Mouse (Mus musculus): ENCODE measurements around the gene Etv1. TPM values are rescaled to one million over a fixed set of nuclear protein-coding genes. Genes with fewer than 3 reads are reported as not detected.

Gene Etv1
- 28.1 and 37.0 TPM in 2 replicates for polyA plus RNA-seq (2014; fragmentation: Nextera tagmentation; extraction: Ambion mirVana)

- ATAC-seq (peak; percentile 35), DNase-seq (ENCODE audit: low spot score) (peak; percentile 76)
- WGBS: under 1% methylated on average over 20 of the region's 20 CpGs
- 0 out of 2 replicates have a peak, but pooled peaks cover 8% of the 10 kb centered on the region for H3K4me1 ChIP-seq (ENCODE audit: control insufficient read depth, insufficient read depth, low read length)
- H3K27me3 ChIP-seq (replicated peaks; ENCODE audit: control insufficient read depth, insufficient read depth, low read length): no peaks in the 10 kb centered on the region
- H3K9me3 ChIP-seq (replicated peaks; ENCODE audit: control insufficient read depth, low read length): no peaks in the 10 kb centered on the region
- H3K4me2 ChIP-seq (ENCODE audit: low read length): peak within 1 kb of the TSS; percentile 87
- no peaks in the 10 kb centered on the region for H3K36me3 ChIP-seq (ENCODE audit: control insufficient read depth, insufficient read depth, low read length)
- H3K4me3 ChIP-seq (ENCODE audit: low read depth, low read length): peak within 1 kb of the TSS; percentile 49
- H3K9ac ChIP-seq (ENCODE audit: low read length): peak within 1 kb of the TSS; percentile 59
- peak within 1 kb of the TSS; percentile 77 for H3K27ac ChIP-seq (ENCODE audit: low read depth, low read length)
These were observed at the start of gene Etv1 for GRCm38 (mm10) chr12:38779186-38779777. Gene Etv1, plus strand, starts transcription at chr12:38779380.

GRCm38 (mm10) chr12:38729661-38730060 is 49.5 kb upstream of the Etv1 start:
- ATAC-seq (no peak), DNase-seq (ENCODE audit: low spot score) (no peak)
- Histone ChIP-seq H3K9me3 (replicated peaks; ENCODE audit: control insufficient read depth, low read length) (no peaks in the 10 kb centered on the region), H3K4me2 (ENCODE audit: low read length) (no peak overlapping the region), H3K36me3 (ENCODE audit: control insufficient read depth, insufficient read depth, low read length) (no peaks in the 10 kb centered on the region), H3K27ac (ENCODE audit: low read depth, low read length) (no peak overlapping the region), H3K4me3 (ENCODE audit: low read depth, low read length) (no peak overlapping the region), H3K4me1 (ENCODE audit: control insufficient read depth, insufficient read depth, low read length) (no peaks in the 10 kb centered on the region), H3K27me3 (replicated peaks; ENCODE audit: control insufficient read depth, insufficient read depth, low read length) (no peaks in the 10 kb centered on the region), H3K9ac (ENCODE audit: low read length) (no peak overlapping the region)
- WGBS: 85% methylated on average over 3 of the region's 3 CpGs

GRCm38 (mm10) chr12:38730791-38731190 is 48.4 kb upstream of the Etv1 start:
- WGBS: 90% methylated on average over 2 of the region's 2 CpGs
- Histone ChIP-seq H3K9ac (ENCODE audit: low read length) (no peak overlapping the region), H3K4me1 (ENCODE audit: control insufficient read depth, insufficient read depth, low read length) (no peaks in the 10 kb centered on the region), H3K4me2 (ENCODE audit: low read length) (no peak overlapping the region), H3K27ac (ENCODE audit: low read depth, low read length) (no peak overlapping the region), H3K27me3 (replicated peaks; ENCODE audit: control insufficient read depth, insufficient read depth, low read length) (no peaks in the 10 kb centered on the region), H3K4me3 (ENCODE audit: low read depth, low read length) (no peak overlapping the region), H3K36me3 (ENCODE audit: control insufficient read depth, insufficient read depth, low read length) (no peaks in the 10 kb centered on the region), H3K9me3 (replicated peaks; ENCODE audit: control insufficient read depth, low read length) (no peaks in the 10 kb centered on the region)
- no peak for DNase-seq (ENCODE audit: low spot score)
- no peak for ATAC-seq

- no peaks in the 10 kb centered on the region for H3K9me3 ChIP-seq (replicated peaks; ENCODE audit: control insufficient read depth, low read length)
- DNase-seq (ENCODE audit: low spot score) (no peak), ATAC-seq (no peak)
- H3K4me2 ChIP-seq (ENCODE audit: low read length): no peak overlapping the region
- H3K27me3 ChIP-seq (replicated peaks; ENCODE audit: control insufficient read depth, insufficient read depth, low read length): no peaks in the 10 kb centered on the region
- no peaks in the 10 kb centered on the region for H3K4me1 ChIP-seq (ENCODE audit: control insufficient read depth, insufficient read depth, low read length)
- H3K4me3 ChIP-seq (ENCODE audit: low read depth, low read length): no peak overlapping the region
- H3K36me3 ChIP-seq (ENCODE audit: control insufficient read depth, insufficient read depth, low read length): no peaks in the 10 kb centered on the region
- H3K9ac ChIP-seq (ENCODE audit: low read length): no peak overlapping the region
- no peak overlapping the region for H3K27ac ChIP-seq (ENCODE audit: low read depth, low read length)
- 52% methylated on average over 2 of the region's 2 CpGs for WGBS
These were observed 19.9 kb upstream of the Etv1 start for GRCm38 (mm10) chr12:38759322-38759721.

- DNase-seq (ENCODE audit: low spot score) (no peak), ATAC-seq (no peak)
- Histone ChIP-seq H3K9ac (ENCODE audit: low read length) (no peak overlapping the region), H3K27ac (ENCODE audit: low read depth, low read length) (no peak overlapping the region), H3K27me3 (replicated peaks; ENCODE audit: control insufficient read depth, insufficient read depth, low read length) (no peaks in the 10 kb centered on the region), H3K4me3 (ENCODE audit: low read depth, low read length) (no peak overlapping the region), H3K36me3 (ENCODE audit: control insufficient read depth, insufficient read depth, low read length) (no peaks in the 10 kb centered on the region), H3K9me3 (replicated peaks; ENCODE audit: control insufficient read depth, low read length) (no peaks in the 10 kb centered on the region), H3K4me2 (ENCODE audit: low read length) (no peak overlapping the region), H3K4me1 (ENCODE audit: control insufficient read depth, insufficient read depth, low read length) (0 out of 2 replicates have a peak, but pooled peaks cover 8% of the 10 kb centered on the region)
- 84% methylated on average over 7 of the region's 7 CpGs for WGBS
These were observed 1.9 kb upstream of the Etv1 start for GRCm38 (mm10) chr12:38777316-38777715.

GRCm38 (mm10) chr12:38777957-38778298 is 1.3 kb upstream of the Etv1 start:
- peak overlapping the region; percentile 49 for H3K4me3 ChIP-seq (ENCODE audit: low read depth, low read length)
- no peak overlapping the region for H3K27ac ChIP-seq (ENCODE audit: low read depth, low read length)
- peak overlapping the region; percentile 87 for H3K4me2 ChIP-seq (ENCODE audit: low read length)
- no peaks in the 10 kb centered on the region for H3K27me3 ChIP-seq (replicated peaks; ENCODE audit: control insufficient read depth, insufficient read depth, low read length)
- no peaks in the 10 kb centered on the region for H3K36me3 ChIP-seq (ENCODE audit: control insufficient read depth, insufficient read depth, low read length)
- H3K4me1 ChIP-seq (ENCODE audit: control insufficient read depth, insufficient read depth, low read length): 0 out of 2 replicates have a peak, but pooled peaks cover 8% of the 10 kb centered on the region
- ATAC-seq: no peak; the same call in 1 of the 2 replicates
- WGBS: 9% methylated on average over 6 of the region's 6 CpGs
- no peak for DNase-seq (ENCODE audit: low spot score)
- no peaks in the 10 kb centered on the region for H3K9me3 ChIP-seq (replicated peaks; ENCODE audit: control insufficient read depth, low read length)
- no peak overlapping the region; the same call in 1 of the 2 replicates for H3K9ac ChIP-seq (ENCODE audit: low read length)

GRCm38 (mm10) chr12:38778299-38779075 is 693 bp upstream of the Etv1 start:
- Histone ChIP-seq H3K9me3 (replicated peaks; ENCODE audit: control insufficient read depth, low read length) (no peaks in the 10 kb centered on the region), H3K4me2 (ENCODE audit: low read length) (peak overlapping the region; percentile 87), H3K4me3 (ENCODE audit: low read depth, low read length) (peak overlapping the region; percentile 49), H3K9ac (ENCODE audit: low read length) (peak overlapping the region; percentile 59), H3K4me1 (ENCODE audit: control insufficient read depth, insufficient read depth, low read length) (0 out of 2 replicates have a peak, but pooled peaks cover 8% of the 10 kb centered on the region), H3K27ac (ENCODE audit: low read depth, low read length) (peak overlapping the region; percentile 77), H3K36me3 (ENCODE audit: control insufficient read depth, insufficient read depth, low read length) (no peaks in the 10 kb centered on the region), H3K27me3 (replicated peaks; ENCODE audit: control insufficient read depth, insufficient read depth, low read length) (no peaks in the 10 kb centered on the region)
- ATAC-seq (peak; percentile 95), DNase-seq (ENCODE audit: low spot score) (peak; percentile 96)
- under 1% methylated on average over 37 of the region's 37 CpGs for WGBS

GRCm38 (mm10) chr12:38780006-38780954 is 1.1 kb downstream of the Etv1 start:
- peak overlapping the region; percentile 87 for H3K4me2 ChIP-seq (ENCODE audit: low read length)
- ATAC-seq: peak; percentile 56
- WGBS: under 1% methylated on average over 33 of the region's 33 CpGs

More at GRCm38 (mm10) chr12:38780006-38780954, 1.1 kb downstream of the Etv1 start:
- H3K27ac ChIP-seq (ENCODE audit: low read depth, low read length): peak overlapping the region; percentile 77; the same call in 1 of the 2 replicates
- H3K9ac ChIP-seq (ENCODE audit: low read length): peak overlapping the region; percentile 59
- no peaks in the 10 kb centered on the region for H3K27me3 ChIP-seq (replicated peaks; ENCODE audit: control insufficient read depth, insufficient read depth, low read length)
- H3K36me3 ChIP-seq (ENCODE audit: control insufficient read depth, insufficient read depth, low read length): no peaks in the 10 kb centered on the region
- H3K4me1 ChIP-seq (ENCODE audit: control insufficient read depth, insufficient read depth, low read length): 0 out of 2 replicates have a peak, but pooled peaks cover 8% of the 10 kb centered on the region
- DNase-seq (ENCODE audit: low spot score): peak; percentile 91
- H3K4me3 ChIP-seq (ENCODE audit: low read depth, low read length): peak overlapping the region; percentile 49
- H3K9me3 ChIP-seq (replicated peaks; ENCODE audit: control insufficient read depth, low read length): no peaks in the 10 kb centered on the region
